Mouse (Mus musculus) MEL (cell line): ENCODE measurements around the gene Mllt11. TPM values are rescaled to one million over a fixed set of nuclear protein-coding genes. Genes with fewer than 3 reads are reported as not detected.

ENCODE experiments used
- DNase-seq: peaks from one replicate; pipeline ENCODE4 v3.0.0; 2011; ENCODE audit warnings: low read depth, low spot score
- H3K27ac ChIP-seq: 2 replicates; pipeline ENCODE4 v1.5.1; 2012; ENCODE audit warnings: low read depth, mild to moderate bottlenecking, control low read depth, low read length, moderate library complexity; ENCODE audit not compliant: control insufficient read depth
- H3K27me3 ChIP-seq, 2 experiments: fragments of 150-350 bp in 1 of 2; sonication (generic) in 1 of 2; 2 replicates each; pipeline ENCODE4 v1.6.1; 2012; ENCODE audit warnings: low read length in 2 of 2, mild to moderate bottlenecking in 2 of 2, improper control_type of control experiment in 1 of 2, moderate library complexity in 1 of 2; ENCODE audit not compliant: insufficient read depth in 2 of 2, control insufficient read depth in 1 of 2
- H3K36me3 ChIP-seq, 2 experiments: 2 replicates each; pipeline ENCODE4 v1.6.1; 2012 to 2014; ENCODE audit warnings: low read length in 2 of 2, improper control_type of control experiment in 1 of 2, inconsistent platforms in 1 of 2, mild to moderate bottlenecking in 1 of 2; ENCODE audit not compliant: insufficient read depth in 2 of 2, control insufficient read depth in 1 of 2
- H3K4me1 ChIP-seq, 2 experiments: fragments of 150-350 bp in 1 of 2; sonication (generic) in 1 of 2; 2 replicates each; pipeline ENCODE4 v1.6.1; 2012; ENCODE audit warnings: low read length in 2 of 2, improper control_type of control experiment in 1 of 2, mild to moderate bottlenecking in 1 of 2; ENCODE audit not compliant: insufficient read depth in 2 of 2, control insufficient read depth in 1 of 2
- H3K4me3 ChIP-seq, 2 experiments: fragments of 150-350 bp in 1 of 2; sonication (generic) in 1 of 2; 2 replicates each; pipeline ENCODE4 v1.5.1; 2012; ENCODE audit warnings: low read depth in 2 of 2, low read length in 2 of 2, mild to moderate bottlenecking in 2 of 2, moderate library complexity in 2 of 2, control low read depth in 1 of 2, improper control_type of control experiment in 1 of 2; ENCODE audit not compliant: control insufficient read depth in 1 of 2, insufficient read depth in 1 of 2
- H3K79me2 ChIP-seq: 2 replicates; pipeline ENCODE4 v1.6.1; 2012; ENCODE audit warnings: mild to moderate bottlenecking, low read length, moderate library complexity; ENCODE audit not compliant: control insufficient read depth, poor library complexity, insufficient read depth
- H3K9ac ChIP-seq: 2 replicates; pipeline ENCODE4 v1.6.1; 2012; ENCODE audit warnings: low read depth, mild to moderate bottlenecking, control low read depth, low read length, moderate library complexity; ENCODE audit not compliant: control insufficient read depth, poor library complexity, severe bottlenecking
- H3K9me3 ChIP-seq: fragments of 150-350 bp; sonication (generic); replicated peaks from 2 replicates; pipeline ENCODE4 v1.6.1; 2012; ENCODE audit warnings: mild to moderate bottlenecking, low read length, improper control_type of control experiment, moderate library complexity; ENCODE audit not compliant: insufficient read depth
- CHD1 ChIP-seq: IDR thresholded peaks from 2 replicates; pipeline ENCODE4 v1.6.1; 2012; ENCODE audit warnings: low read depth, mild to moderate bottlenecking, inconsistent platforms, low read length, improper control_type of control experiment
- GATA1 ChIP-seq: IDR thresholded peaks from 2 replicates; pipeline ENCODE4 v1.6.1; 2011; ENCODE audit warnings: low read depth, low read length, improper control_type of control experiment
- MAX ChIP-seq: IDR thresholded peaks from 2 replicates; pipeline ENCODE4 v1.6.1; 2011; ENCODE audit warnings: low read length, improper control_type of control experiment
- MYB ChIP-seq: IDR thresholded peaks from 2 replicates; pipeline ENCODE4 v1.6.1; 2011; ENCODE audit warnings: mild to moderate bottlenecking, low read depth, low read length, improper control_type of control experiment
- POLR2A ChIP-seq, 2 experiments: IDR thresholded peaks; 2 replicates each; pipeline ENCODE4 v1.6.1; 2011 to 2012; ENCODE audit warnings: low read length in 2 of 2, mild to moderate bottlenecking in 2 of 2, control low read depth in 1 of 2, improper control_type of control experiment in 1 of 2, low read depth in 1 of 2, moderate library complexity in 1 of 2; ENCODE audit not compliant: control insufficient read depth in 1 of 2, insufficient read depth in 1 of 2, poor library complexity in 1 of 2
- POLR2AphosphoS5 ChIP-seq: IDR thresholded peaks from 2 replicates; pipeline ENCODE4 v1.6.1; 2012; ENCODE audit warnings: low read depth, borderline replicate concordance, mild to moderate bottlenecking, inconsistent platforms, low read length, moderate library complexity, mixed read lengths
- SIN3A ChIP-seq: IDR thresholded peaks from 2 replicates; pipeline ENCODE4 v1.6.1; 2012; ENCODE audit warnings: low read length, improper control_type of control experiment, inconsistent platforms
- SMC3 ChIP-seq: IDR thresholded peaks from 2 replicates; pipeline ENCODE4 v1.6.1; 2011; ENCODE audit warnings: low read depth, low read length, improper control_type of control experiment
- TBP ChIP-seq: IDR thresholded peaks from 2 replicates; pipeline ENCODE4 v1.8.0; 2011; ENCODE audit warnings: low read depth, low read length, improper control_type of control experiment
- USF1 ChIP-seq: IDR thresholded peaks from 2 replicates; pipeline ENCODE4 v1.6.1; 2014; ENCODE audit warnings: low read depth, mild to moderate bottlenecking, inconsistent platforms, low read length, improper control_type of control experiment, moderate library complexity
- USF2 ChIP-seq, 2 experiments: IDR thresholded peaks; 2 replicates each; pipeline ENCODE4 v1.6.1; 2011 to 2012; ENCODE audit warnings: improper control_type of control experiment in 2 of 2, low read length in 2 of 2, borderline replicate concordance in 1 of 2, inconsistent platforms in 1 of 2, low read depth in 1 of 2, mild to moderate bottlenecking in 1 of 2; ENCODE audit not compliant: insufficient read depth in 1 of 2
- ZC3H11A ChIP-seq: IDR thresholded peaks from 2 replicates; pipeline ENCODE4 v1.6.1; 2012; ENCODE audit warnings: low read depth, mild to moderate bottlenecking, inconsistent platforms, low read length, improper control_type of control experiment
- polyA plus RNA-seq, 2 experiments: library from polyadenylated mRNA; stranded (reverse) in 1 of 2; unstranded in 1 of 2; fragments of >175 nt in 1 of 2; fragments of >200 nt in 1 of 2; gene quantifications; 2 replicates each; pipeline versions ENCODE4 v1.2.1 to v1.2.4; 2012; ENCODE audit warnings: low replicate concordance in 2 of 2, low read depth in 1 of 2; ENCODE audit not compliant: insufficient read length in 2 of 2, insufficient read depth in 1 of 2, missing spikeins in 1 of 2
- total RNA-seq: library from RNA; depleted of rRNA; stranded (reverse); fragments of 300-350 nt; gene quantifications from 2 replicates; pipeline ENCODE4 v1.2.3, GENCODE M21; 2012; rRNA removed

The Mllt11 gene
- total RNA-seq (6.7 and 7.3 TPM in 2 replicates), polyA plus RNA-seq (10 to 100 TPM in 1 of 2 experiments, not detected in 1; 24.6 TPM)

DNA sequence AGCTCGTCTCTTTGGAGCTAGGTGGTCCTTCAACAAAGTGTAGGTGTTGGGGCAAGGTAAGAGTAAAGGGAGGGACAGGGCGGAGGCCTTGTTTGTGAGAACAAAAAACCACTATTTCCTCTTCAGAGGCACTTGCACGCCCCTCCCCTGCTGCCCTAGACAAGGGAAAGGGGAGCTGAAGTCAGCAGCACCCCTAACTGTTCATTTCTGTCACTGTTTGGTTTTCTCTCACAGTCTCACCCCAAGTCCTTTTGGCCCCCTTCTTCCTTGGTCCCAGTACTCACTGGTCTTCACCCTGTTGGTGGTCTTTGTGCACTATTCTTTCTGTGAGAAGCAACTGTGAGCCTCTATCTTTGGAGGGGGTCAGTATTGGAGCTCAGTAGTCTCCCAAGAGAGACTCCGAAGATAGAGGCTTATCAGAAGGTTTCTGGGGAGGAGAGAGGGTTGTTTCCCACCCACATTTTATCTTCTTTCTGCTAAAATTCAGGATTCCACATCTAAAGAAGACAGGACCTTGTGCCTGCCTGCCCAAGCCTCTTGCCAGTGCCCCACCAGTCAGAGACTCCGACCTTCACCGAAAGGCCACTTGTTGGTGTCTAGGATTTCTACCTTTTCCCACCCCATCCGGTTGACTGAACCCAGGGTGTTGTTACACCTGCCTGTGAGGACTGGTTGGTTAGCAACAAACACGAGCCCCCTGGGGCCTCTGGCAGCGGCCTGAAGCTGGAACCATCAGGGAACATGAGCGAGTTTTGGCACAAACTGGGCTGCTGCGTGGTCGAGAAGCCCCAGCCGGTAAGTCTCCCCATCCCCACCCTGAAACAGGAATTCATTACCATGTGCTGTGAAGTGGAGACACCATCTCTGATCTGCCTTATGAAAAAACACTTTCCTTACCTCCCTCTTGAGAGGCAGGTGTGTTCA lies at the start of gene Mllt11:
Gene Mllt11, minus strand, starts transcription at position 874 of the 924 bp plus-strand sequence.
- Histone ChIP-seq H3K27me3 (no peaks in the 10 kb centered on the region), H3K9ac (peak within 1 kb of the TSS; percentile 84), H3K9me3 (no peaks in the 10 kb centered on the region), H3K79me2 (peaks cover 60% of the 10 kb centered on the region), H3K4me1 (peaks cover 20 to 28% of the 10 kb centered on the region in 2 experiments), H3K4me3 (peak within 1 kb of the TSS; percentile 66 to 73), H3K36me3 (peaks cover 34 to 44% of the 10 kb centered on the region in 2 experiments), H3K27ac (peak within 1 kb of the TSS; percentile 92)
- TF ChIP-seq MAX (no peak), POLR2A (IDR thresholded peaks at IDR 0.05; ENCODE audit: control insufficient read depth in 1 of 2, insufficient read depth in 1 of 2, low read depth in 1 of 2, low read length in 2 of 2, poor library complexity in 1 of 2) (peak in 1 of 2 experiments; percentile 68; a peak in 2 of 4 replicates), GATA1 (peak; percentile 94), POLR2AphosphoS5 (no peak)
- DNase-seq = peak; percentile 94

GRCm38 (mm10) chr3:95281216-95282126 lies 49.5 kb upstream of the Mllt11 start, which contains the start of the genes Mindy1 and Prune1:
Gene Mindy1 (plus strand): TSS chr3:95281345.
Gene Prune1 (minus strand): TSS chr3:95282076.
- peaks cover 0 to 54% of the 10 kb centered on the region in 2 experiments; a peak in 2 of 4 replicates for H3K36me3 ChIP-seq
- peak; percentile 100 for DNase-seq
- H3K4me1 ChIP-seq = peaks cover 30 to 55% of the 10 kb centered on the region in 2 experiments
- TF ChIP-seq USF1 (no peak), SMC3 (no peak), MYB (no peak), ZC3H11A (no peak), CHD1 (no peak), POLR2A (IDR thresholded peaks at IDR 0.05; ENCODE audit: control insufficient read depth in 1 of 2, insufficient read depth in 1 of 2, low read depth in 1 of 2, low read length in 2 of 2, poor library complexity in 1 of 2) (peak in 1 of 2 experiments; percentile 83; a peak in 2 of 4 replicates), TBP (peak; percentile 92), GATA1 (no peak; the same call in none of the 2 replicates), USF2 (IDR thresholded peaks at IDR 0.05; ENCODE audit: borderline replicate concordance in 1 of 2, insufficient read depth in 1 of 2, low read depth in 1 of 2, low read length in 2 of 2) (no peak), SIN3A (no peak)
- peak within 1 kb of the TSS; percentile 77 to 86 for H3K4me3 ChIP-seq
- H3K79me2 ChIP-seq = peaks cover 39% of the 10 kb centered on the region
- H3K27me3 ChIP-seq = no peaks in the 10 kb centered on the region
- H3K9ac ChIP-seq = peak within 1 kb of the TSS; percentile 80
- H3K27ac ChIP-seq = peak within 1 kb of the TSS; percentile 89
- no peaks in the 10 kb centered on the region for H3K9me3 ChIP-seq
